Mouse (Mus musculus) thymus, adult 2 months (tissue): ENCODE data around the gene Smim9. TPM values are rescaled to one million over a fixed set of nuclear protein-coding genes. Genes with fewer than 3 reads are reported as not detected.
"Not testable (repeated sequence)": the region's sequence is repeated elsewhere in the genome, so short reads cannot be mapped to it uniquely, and the experiment has no call there.

Source experiments
- DNase-seq: peaks from one replicate; pipeline ENCODE4 v3.0.0; 2021
- H3K27ac ChIP-seq: fragments of 200-500 bp; 2 replicates; pipeline ENCODE4 v1.5.1; 2012; ENCODE audit warnings: low read length, control low read depth; ENCODE audit not compliant: control insufficient read depth, insufficient read depth
- H3K27me3 ChIP-seq: fragments of 200-500 bp; 2 replicates; pipeline ENCODE4 v1.6.1; 2012; ENCODE audit warnings: mild to moderate bottlenecking, low read length, moderate library complexity, mixed read lengths; ENCODE audit not compliant: control insufficient read depth, insufficient read depth
- H3K36me3 ChIP-seq: fragments of 200-500 bp; 2 replicates; pipeline ENCODE4 v1.6.1; 2012; ENCODE audit warnings: mild to moderate bottlenecking, low read length, moderate library complexity; ENCODE audit not compliant: control insufficient read depth, insufficient read depth
- H3K4me1 ChIP-seq: fragments of 200-500 bp; replicated peaks from 2 replicates; pipeline ENCODE4 v1.6.1; 2012; ENCODE audit warnings: low read length; ENCODE audit not compliant: control insufficient read depth, insufficient read depth
- H3K4me3 ChIP-seq: fragments of 200-500 bp; 2 replicates; pipeline ENCODE4 v1.5.1; 2012; ENCODE audit warnings: mild to moderate bottlenecking, low read length, control low read depth, moderate library complexity; ENCODE audit not compliant: control insufficient read depth, insufficient read depth
- CTCF ChIP-seq: fragments of 200-500 bp; IDR thresholded peaks from 2 replicates; pipeline ENCODE4 v1.5.1; 2012; ENCODE audit warnings: mild to moderate bottlenecking, control low read depth, low read length, moderate library complexity, borderline replicate concordance; ENCODE audit not compliant: control insufficient read depth, poor library complexity, insufficient read depth; ENCODE audit errors: extremely low read depth
- POLR2A ChIP-seq: fragments of 200-500 bp; IDR thresholded peaks from 2 replicates; pipeline ENCODE4 v1.6.1; 2012; ENCODE audit warnings: mild to moderate bottlenecking, low read length, control low read depth, moderate library complexity; ENCODE audit not compliant: control insufficient read depth, poor library complexity, insufficient read depth; ENCODE audit errors: extremely low read depth
- WGBS: fragments of 180-500 bp; shearing (Covaris S2); methylation state at CpG from one replicate; pipeline ENCODE4 v1.1.7; 2018; 5-methylcytosine and 5-hydroxymethylcytosine counted together
- polyA plus RNA-seq: library from polyadenylated mRNA; depleted of rRNA; stranded (reverse); fragments of >200 nt; gene quantifications from 2 replicates; pipeline ENCODE4 v1.2.3, GENCODE M21; 2012; rRNA removed

Smim9 gene
- polyA plus RNA-seq: not detected in 2 replicates

GRCm38 (mm10) chrX:75163670-75164069 lies at the start of gene Smim9:
Smim9 (minus strand) TSS chrX:75163770.
- H3K27ac ChIP-seq: no peak within 1 kb of the TSS
- no peaks in the 10 kb centered on the region for H3K4me1 ChIP-seq
- WGBS: 87% methylated on average over 1 of the region's 1 CpGs
- no peaks in the 10 kb centered on the region for H3K27me3 ChIP-seq
- no peaks in the 10 kb centered on the region for H3K36me3 ChIP-seq
- DNase-seq: no peak
- TF ChIP-seq CTCF: no peak
- no peak for TF ChIP-seq POLR2A
- no peak within 1 kb of the TSS for H3K4me3 ChIP-seq

- peak overlapping the region; percentile 39 for H3K4me3 ChIP-seq
- H3K4me1 ChIP-seq: no peaks in the 10 kb centered on the region
- H3K27ac ChIP-seq: no peak overlapping the region
- H3K36me3 ChIP-seq: no peaks in the 10 kb centered on the region
- peak; percentile 16 for DNase-seq
- no peaks in the 10 kb centered on the region for H3K27me3 ChIP-seq
- 12% methylated on average over 28 of the region's 49 CpGs for WGBS
- TF ChIP-seq CTCF (no peak), POLR2A (no peak)
These were observed 7.9 kb downstream of the Smim9 start for GRCm38 (mm10) chrX:75155576-75156243.

GRCm38 (mm10) chrX:75152249-75152648 lies 11.3 kb downstream of the Smim9 start:
- Histone ChIP-seq H3K4me1 (no peaks in the 10 kb centered on the region), H3K36me3 (no peaks in the 10 kb centered on the region), H3K4me3 (no peak overlapping the region), H3K27ac (no peak overlapping the region), H3K27me3 (no peaks in the 10 kb centered on the region)
- TF ChIP-seq CTCF: no peak
- TF ChIP-seq POLR2A: no peak
- WGBS: 88% methylated on average over 1 of the region's 1 CpGs
- no peak for DNase-seq

GRCm38 (mm10) chrX:75150304-75150703 lies 13.3 kb downstream of the Smim9 start:
- TF ChIP-seq POLR2A: no peak
- TF ChIP-seq CTCF: no peak
- Histone ChIP-seq H3K36me3 (no peaks in the 10 kb centered on the region), H3K4me1 (no peaks in the 10 kb centered on the region), H3K27me3 (no peaks in the 10 kb centered on the region), H3K27ac (no peak overlapping the region), H3K4me3 (no peak overlapping the region)
- 88% methylated on average over 2 of the region's 2 CpGs for WGBS
- DNase-seq: no peak

GRCm38 (mm10) chrX:75148414-75148813 lies 15.2 kb downstream of the Smim9 start:
- no peak for DNase-seq
- WGBS: 97% methylated on average over 4 of the region's 4 CpGs
- Histone ChIP-seq H3K4me1 (no peaks in the 10 kb centered on the region), H3K4me3 (no peak overlapping the region), H3K27ac (no peak overlapping the region), H3K36me3 (no peaks in the 10 kb centered on the region), H3K27me3 (no peaks in the 10 kb centered on the region)
- TF ChIP-seq POLR2A: no peak
- no peak for TF ChIP-seq CTCF

GRCm38 (mm10) chrX:75143124-75143555 lies 20.4 kb downstream of the Smim9 start:
- H3K27me3 ChIP-seq, H3K27ac ChIP-seq, H3K4me1 ChIP-seq, H3K36me3 ChIP-seq, DNase-seq, H3K4me3 ChIP-seq: not testable (repeated sequence)
- 18% methylated on average over 10 of the region's 42 CpGs for WGBS

GRCm38 (mm10) chrX:75138182-75138581 lies 25.4 kb downstream of the Smim9 start:
- H3K27me3 ChIP-seq: no peaks in the 10 kb centered on the region
- TF ChIP-seq POLR2A (no peak), CTCF (no peak)
- WGBS: 98% methylated on average over 2 of the region's 2 CpGs
- H3K4me1 ChIP-seq: no peaks in the 10 kb centered on the region
- no peak overlapping the region for H3K4me3 ChIP-seq
- no peak overlapping the region for H3K27ac ChIP-seq
- H3K36me3 ChIP-seq: no peaks in the 10 kb centered on the region
- DNase-seq: no peak
